Mouse (Mus musculus) neutrophil, adult 5-6 weeks (primary cell): ENCODE data around the gene Fbxw4. TPM values are rescaled to one million over a fixed set of nuclear protein-coding genes. Genes with fewer than 3 reads are reported as not detected.
"Not testable (repeated sequence)": the region's sequence is repeated elsewhere in the genome, so short reads cannot be mapped to it uniquely, and the experiment has no call there.

Source experiments
- ATAC-seq: fragments of 151-379, 151-347 bp; 2 replicates; pipeline ENCODE4 v1.8.0; 2017; ENCODE audit warnings: mild to moderate bottlenecking, moderate TSS enrichment; ENCODE audit not compliant: insufficient number of reproducible peaks, poor library complexity, low FRiP score, severe bottlenecking; ENCODE audit errors: extremely low read depth
- total RNA-seq: library from RNA; stranded (forward); fragments of 200-1000 nt; gene quantifications from 2 replicates; pipeline ENCODE4 v1.2.3, GENCODE M21; 2017

Gene Fbxw4
- total RNA-seq, 1 experiment from 2014 or later = 20.8 TPM

DNA sequence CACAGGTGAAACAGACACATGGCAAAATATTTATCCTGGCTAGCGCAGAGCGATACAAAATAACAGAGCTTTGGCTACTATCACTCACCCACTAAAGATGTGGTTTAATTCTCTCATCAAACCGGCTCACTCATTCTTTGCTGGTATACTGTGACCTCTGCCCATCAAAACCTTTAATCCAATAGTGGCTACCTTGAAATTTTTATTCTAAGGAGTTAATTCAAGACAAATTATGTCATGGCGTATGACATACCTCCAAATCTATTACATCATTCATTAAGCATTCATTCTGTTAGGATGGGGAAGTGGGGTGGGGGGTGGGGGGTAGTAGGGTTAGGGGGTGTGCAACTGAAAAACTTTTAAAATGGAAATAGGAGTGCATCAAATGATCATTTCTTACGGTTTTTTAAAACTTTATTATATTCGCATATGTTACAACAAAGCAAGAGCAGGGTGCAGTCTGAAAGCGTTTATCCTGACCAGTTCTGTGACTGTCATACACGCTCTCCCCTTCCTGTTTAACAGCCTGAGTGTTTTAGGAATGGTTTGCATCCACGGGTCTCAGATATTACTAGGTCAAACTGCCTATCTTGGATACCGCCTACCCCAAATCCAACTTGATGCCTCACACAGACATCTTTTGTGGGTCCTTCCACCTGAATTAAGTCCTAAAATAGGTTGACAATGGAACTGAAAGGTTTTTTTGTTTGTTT, 1.4 kb downstream of the Fbxw4 start:
- ATAC-seq = no peak

GRCm38 (mm10) chr19:45657828-45658227, 2.3 kb downstream of the Fbxw4 start:
- no peak for ATAC-seq

GRCm38 (mm10) chr19:45656810-45657595, 3.1 kb downstream of the Fbxw4 start:
- no peak for ATAC-seq

- no peak for ATAC-seq
These were observed 4.2 kb downstream of the Fbxw4 start for GRCm38 (mm10) chr19:45655870-45656269.

- ATAC-seq = no peak
These were observed 6.1 kb downstream of the Fbxw4 start for GRCm38 (mm10) chr19:45653986-45654385.

DNA sequence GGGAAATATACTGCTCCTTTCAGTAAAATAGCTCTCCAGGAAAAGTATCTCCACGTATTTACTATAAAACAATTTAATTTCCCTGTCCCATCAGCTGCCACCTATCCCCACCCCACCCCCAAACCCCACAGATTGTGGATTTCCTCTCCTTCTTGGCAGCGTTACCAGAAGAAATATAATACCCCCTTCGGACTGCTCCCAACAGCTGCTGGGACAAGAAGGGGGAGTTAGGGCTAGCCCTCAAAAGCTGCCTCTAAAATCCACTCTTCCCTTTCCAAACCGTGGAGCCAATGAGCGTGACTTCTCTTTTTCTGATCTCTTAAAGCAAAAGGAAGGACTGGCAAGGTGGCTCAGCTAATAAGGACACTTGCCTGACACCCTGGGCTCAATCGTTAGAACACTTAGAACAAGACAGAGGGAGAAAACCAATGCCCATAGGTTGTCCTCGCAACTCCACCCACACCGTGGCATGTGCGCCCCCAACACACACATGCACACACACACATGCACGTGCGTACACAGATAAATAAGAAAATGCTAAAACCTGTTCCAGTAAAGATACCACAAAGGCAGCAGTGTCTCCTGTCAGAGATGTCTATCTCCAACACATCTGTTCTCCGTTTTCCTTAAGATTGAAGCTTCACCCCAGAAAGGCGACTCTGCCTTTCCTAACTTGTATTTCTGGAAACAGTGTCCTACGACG, 7.7 kb downstream of the Fbxw4 start:
- ATAC-seq = no peak

DNA sequence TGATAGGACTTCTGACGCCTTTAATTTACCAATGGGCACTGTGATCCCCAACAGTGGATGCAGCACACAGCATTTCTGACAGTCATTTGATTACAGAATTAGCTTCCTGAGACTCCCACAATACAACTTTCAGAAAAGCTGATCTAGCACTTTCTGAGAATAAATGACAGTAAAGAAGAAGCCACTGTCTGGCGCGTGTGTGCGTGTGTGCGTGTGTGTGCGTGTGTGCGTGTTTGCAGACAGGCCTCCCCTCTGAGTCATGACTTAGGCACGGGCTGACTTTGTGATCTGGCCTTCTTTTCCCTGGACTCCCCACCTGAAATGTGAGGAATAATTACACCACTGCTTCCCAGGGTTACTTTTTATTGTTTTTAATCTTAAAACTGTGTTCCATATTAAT, 8.6 kb downstream of the Fbxw4 start:
- ATAC-seq = no peak

DNA sequence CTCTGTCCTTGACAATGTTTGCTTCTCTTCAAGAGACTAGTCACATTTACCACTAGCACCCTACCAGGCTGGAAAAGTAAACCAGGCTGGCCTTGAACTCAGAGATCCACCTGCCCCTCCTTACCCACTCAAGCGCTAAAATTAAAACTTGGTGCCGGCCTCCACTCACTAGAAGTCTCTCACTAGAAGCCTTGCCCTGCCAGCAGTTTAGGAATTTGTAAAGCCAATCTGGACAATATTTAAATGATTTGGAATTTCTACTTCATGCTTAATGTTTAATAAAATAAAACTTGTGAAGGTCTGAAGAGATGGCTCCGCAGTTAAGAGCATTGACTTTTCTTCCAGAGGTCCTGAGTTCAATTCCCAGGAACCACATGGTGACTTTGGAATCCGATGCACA, 10.3 kb downstream of the Fbxw4 start:
- ATAC-seq = no peak

DNA sequence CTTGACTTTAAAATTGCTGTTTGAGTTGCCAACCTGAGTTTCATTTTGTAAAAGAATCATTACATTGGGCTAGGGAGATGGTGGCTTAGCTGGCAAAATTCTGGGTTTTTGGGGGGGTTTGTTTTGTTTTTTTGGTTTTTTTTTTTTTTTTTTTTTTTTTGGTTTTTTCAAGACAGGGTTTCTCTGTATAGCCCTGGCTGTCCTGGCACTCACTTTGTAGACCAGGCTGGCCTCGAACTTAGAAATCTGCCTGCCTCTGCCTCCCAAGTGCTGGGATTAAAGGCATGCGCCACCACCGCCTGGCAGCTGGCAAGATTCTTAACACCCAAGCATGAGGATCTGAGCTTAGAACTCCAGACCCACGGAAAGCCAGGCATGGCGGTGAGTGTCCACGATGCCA, 11.6 kb downstream of the Fbxw4 start:
- ATAC-seq = not testable (repeated sequence)

DNA sequence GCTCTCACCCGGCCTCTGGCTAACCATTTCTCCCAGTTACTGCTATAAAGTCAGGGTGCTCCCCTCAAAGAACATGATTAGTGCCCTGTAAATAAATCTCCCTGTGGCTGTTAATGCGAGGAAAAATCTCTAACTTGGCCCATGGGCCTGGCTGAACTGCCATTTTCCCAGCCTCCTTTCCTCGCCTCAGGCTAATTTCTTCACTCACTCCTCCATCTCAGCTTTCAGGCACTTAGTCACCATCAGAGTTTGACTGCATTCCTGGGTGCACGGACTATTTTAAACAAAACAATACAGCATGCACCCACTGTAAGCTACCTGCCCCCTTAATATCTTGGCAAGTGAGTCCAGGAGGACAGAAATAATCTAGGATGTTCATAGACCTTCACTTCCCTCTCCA, 13.2 kb downstream of the Fbxw4 start:
- ATAC-seq = no peak

- no peak for ATAC-seq
These were observed 19.4 kb downstream of the Fbxw4 start for GRCm38 (mm10) chr19:45640691-45641090.

DNA sequence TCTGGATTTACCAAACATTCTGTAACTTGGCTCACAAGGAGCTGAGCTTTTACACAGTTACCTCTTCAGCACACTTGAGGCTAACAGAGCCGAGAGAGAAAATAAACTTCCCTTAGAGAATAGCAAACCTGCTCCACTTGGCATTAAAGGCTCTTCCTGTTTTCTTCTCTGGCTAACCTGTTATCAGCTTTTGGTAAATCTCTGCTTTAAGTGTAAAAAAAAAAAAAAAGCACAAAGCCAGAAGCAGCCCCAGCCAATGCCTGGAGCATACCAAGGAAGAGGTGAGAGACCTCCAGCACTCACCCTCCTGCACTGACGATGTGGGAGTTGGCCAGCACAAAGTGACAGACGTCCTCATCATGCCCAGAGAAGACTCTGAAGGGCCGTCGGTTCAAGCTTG, 24.2 kb downstream of the Fbxw4 start:
- no peak for ATAC-seq

DNA sequence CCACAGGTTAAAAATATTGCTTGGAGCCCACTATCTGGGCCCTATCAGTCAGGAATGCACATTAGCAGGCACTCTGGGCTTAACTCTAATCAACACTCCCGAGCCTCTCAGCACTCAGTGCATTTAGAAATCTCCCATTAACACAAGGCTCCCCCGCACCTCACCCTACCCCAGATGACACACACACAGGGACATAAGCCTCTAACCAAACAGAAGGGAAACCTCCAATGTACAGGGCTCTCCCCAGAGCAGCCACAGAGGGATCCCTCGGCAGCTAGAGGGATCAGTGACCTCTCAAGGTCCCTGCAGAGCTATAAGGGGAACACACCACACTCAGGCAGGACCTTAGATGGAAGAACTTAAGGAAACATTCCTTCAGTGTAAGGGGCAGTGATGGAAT, 28.5 kb downstream of the Fbxw4 start:
- no peak for ATAC-seq

DNA sequence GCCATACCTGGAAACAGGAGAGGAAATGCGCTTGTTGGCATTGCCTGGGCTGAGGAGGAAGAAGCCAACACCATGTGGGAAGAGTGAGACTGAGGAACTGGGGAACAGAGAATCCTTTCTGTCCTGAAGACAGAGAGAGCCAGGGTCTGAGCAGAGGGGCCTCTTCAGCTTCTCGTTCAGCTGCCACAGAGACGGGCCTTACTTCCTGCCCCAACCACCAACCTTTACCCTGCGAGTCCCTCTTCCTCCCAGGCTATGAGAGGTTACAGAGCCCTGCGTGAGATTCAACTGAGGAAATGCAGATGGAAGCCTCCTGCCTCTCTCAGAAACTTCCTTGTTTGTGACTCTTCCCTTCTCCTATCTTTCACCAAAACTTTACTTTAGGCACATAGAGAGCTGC, 29.2 kb downstream of the Fbxw4 start:
- no peak for ATAC-seq

GRCm38 (mm10) chr19:45629219-45629618, 30.9 kb downstream of the Fbxw4 start:
- ATAC-seq = no peak

- no peak for ATAC-seq
These were observed 31.5 kb downstream of the Fbxw4 start for GRCm38 (mm10) chr19:45628649-45629048.

DNA sequence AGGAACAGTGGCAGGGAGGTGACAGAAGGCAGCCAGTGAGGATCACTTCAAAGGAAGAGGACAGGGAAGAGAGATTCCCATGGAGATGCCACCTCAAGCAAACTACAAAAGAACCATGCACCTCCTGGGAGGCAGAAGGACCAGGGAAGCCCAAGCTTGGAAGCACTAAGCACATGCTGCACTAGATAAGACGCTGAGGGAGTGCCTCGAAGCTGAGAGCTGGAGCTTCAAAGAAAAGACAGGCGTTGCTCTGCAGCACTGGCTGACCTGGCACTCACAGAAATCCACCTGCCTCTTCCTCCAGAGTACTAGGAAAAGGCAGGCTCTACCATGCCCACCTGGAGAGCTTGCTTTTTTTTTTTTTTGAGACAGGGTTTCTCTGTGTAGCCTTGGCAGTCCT, 33.1 kb downstream of the Fbxw4 start:
- no peak for ATAC-seq

GRCm38 (mm10) chr19:45623710-45624109, 36.4 kb downstream of the Fbxw4 start:
- ATAC-seq = no peak

- ATAC-seq = no peak
These were observed 38.0 kb downstream of the Fbxw4 start for GRCm38 (mm10) chr19:45622144-45622543.

GRCm38 (mm10) chr19:45621061-45621460, 39.1 kb downstream of the Fbxw4 start:
- no peak for ATAC-seq
